Mouse (Mus musculus) large intestine, adult 2 months (tissue): Measurements from ENCODE around the gene Pi16. TPM values are rescaled to one million over a fixed set of nuclear protein-coding genes. Genes with fewer than 3 reads are reported as not detected.

ENCODE experiments used
- DNase-seq: peaks from one replicate; pipeline ENCODE4 v3.0.0-alpha.2; 2012; ENCODE audit warnings: low read depth, low spot score
- WGBS: fragments of 180-500 bp; shearing (Covaris S2); methylation state at CpG from one replicate; pipeline ENCODE4 v1.1.7; 2018; 5-methylcytosine and 5-hydroxymethylcytosine counted together
- polyA plus RNA-seq: library from polyadenylated mRNA; depleted of rRNA; stranded (reverse); fragments of >200 nt; gene quantifications from 2 replicates; pipeline ENCODE4 v1.2.3, GENCODE M21; 2012

Pi16 gene
- polyA plus RNA-seq, 1 experiment = 1.5 TPM

DNA sequence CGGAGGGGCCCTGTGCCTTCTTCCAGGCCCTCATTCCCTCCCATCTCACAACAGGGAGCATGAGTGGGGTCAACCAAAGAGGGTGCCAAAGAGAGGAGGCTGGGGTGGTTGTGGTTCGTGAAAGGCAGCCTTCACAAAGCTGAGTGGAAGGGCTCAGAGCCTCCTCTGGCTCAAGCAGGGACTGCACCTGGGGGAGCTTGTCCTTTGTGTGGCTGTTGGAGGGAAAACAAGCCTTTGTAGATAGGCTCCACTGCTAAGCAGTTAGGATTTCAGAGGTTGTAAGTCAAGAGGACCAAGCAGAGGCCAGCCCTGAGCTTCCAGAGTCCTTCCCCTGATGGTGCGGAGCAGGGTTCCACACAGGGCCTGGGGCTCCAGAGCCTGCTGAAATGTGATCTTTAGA lies 14.4 kb upstream of the Pi16 start:
- DNase-seq = no peak
- WGBS = 83% methylated on average over 3 of the region's 3 CpGs

- 59% methylated on average over 3 of the region's 3 CpGs for WGBS
- no peak for DNase-seq
Observed at GRCm38 (mm10) chr17:29303856-29304255, 13.6 kb upstream of the Pi16 start.

GRCm38 (mm10) chr17:29304376-29305057 lies 13.0 kb upstream of the Pi16 start:
- no peak for DNase-seq
- 31% methylated on average over 13 of the region's 13 CpGs for WGBS

DNA sequence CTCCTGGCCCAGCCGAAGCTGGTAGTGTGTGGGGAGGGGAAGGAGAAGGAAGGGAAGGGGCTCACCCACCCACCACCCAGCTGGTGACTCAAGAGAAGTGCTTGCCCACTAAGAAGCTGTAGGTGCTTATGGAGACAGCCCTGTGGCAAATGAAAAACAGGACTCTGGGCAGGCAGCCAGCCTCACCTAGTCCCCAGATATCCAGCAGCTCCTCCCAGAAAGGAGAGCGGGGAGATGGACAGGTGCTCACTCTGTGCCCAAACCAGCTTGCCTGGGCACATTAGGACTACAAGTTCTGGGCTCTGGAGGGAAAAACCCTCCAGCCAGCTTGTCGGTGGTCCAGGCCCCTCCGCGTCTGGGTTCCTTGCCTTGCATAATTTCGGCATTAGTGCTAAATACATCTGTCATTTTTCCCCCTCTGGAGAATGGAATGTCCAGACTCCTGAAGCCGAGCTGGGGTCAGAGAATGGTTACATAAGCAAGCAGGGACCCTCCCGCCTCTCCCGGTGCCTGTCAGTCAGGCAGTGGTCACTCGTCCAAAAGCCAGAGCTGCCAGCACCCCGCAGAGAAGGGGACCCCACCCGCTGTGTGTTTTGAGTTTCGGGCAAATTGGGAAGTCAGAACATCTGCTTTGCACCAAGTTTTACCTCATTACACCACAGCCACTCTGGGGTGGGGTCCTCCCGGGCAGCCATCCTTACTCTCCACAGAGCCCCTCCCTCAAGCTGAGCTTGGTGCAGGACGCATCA lies 12.2 kb upstream of the Pi16 start:
- no peak for DNase-seq
- WGBS = 30% methylated on average over 15 of the region's 15 CpGs

DNA sequence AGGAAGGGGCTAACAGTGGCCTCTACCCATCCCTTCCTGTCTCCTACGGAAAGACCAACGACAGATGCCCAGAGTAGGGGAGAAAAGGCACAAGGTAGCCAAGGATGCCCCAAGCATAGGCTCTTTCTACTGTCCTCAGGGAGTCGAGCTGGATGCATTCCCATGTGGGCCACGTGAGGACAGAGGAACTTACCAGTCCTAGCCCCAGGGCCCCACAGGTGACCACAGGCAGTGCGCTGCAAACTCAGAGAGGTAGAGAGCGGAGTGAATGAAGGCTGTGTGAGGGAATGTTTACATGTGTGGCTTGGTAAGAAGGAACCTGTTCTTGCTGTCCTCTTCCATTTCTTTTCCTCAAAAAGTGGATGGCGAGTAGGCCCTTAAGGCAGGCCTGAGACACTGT lies 11.6 kb upstream of the Pi16 start:
- no peak for DNase-seq
- 67% methylated on average over 7 of the region's 7 CpGs for WGBS

DNA sequence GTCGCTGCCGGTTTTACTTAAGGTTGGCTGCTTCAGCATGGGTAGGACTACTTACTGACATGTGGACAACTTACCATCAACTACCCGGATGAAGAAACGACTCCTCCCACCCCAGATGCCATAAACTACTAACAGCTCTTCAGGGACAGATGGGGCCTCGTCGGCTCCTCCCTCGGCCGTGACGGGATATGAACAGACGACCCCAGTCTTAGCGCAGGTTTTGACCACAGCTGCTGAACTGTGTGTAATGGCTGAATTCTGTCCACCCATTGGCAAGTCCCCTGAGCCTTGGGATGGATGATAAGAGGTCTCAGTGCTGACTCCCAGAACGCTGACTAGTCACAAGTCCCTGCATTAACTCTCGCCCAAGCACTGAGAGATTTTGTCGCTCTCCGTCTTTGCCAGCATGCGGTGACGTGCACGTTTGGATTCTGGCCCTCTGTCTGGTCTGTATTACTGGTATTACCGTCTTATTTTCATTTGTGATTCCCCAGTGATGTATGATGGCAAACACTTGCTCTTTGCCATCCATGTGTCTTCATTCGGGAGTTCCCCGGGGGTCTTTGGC lies 7.3 kb upstream of the Pi16 start:
- DNase-seq = no peak
- WGBS = 69% methylated on average over 21 of the region's 21 CpGs

DNA sequence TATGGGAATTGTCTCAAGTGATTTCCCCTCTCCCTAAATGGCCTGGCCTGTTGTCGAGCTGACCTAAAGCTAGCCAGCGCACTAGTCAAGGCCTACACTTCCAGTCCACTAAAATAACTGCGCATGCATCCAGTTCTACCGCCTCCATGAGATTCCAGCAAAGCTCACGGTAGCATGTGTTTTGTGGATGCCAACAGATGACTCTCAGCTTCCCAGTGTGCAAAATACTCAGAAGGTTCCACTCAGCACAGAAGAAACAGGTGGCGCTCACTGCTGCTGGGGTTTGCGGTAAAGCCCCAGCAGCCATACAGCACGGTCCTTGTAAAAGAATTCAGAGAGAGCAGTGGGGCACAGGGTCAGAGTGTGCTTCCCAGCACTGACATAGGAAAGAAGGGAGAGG lies 5.9 kb upstream of the Pi16 start:
- 91% methylated on average over 8 of the region's 8 CpGs for WGBS
- DNase-seq = no peak

DNA sequence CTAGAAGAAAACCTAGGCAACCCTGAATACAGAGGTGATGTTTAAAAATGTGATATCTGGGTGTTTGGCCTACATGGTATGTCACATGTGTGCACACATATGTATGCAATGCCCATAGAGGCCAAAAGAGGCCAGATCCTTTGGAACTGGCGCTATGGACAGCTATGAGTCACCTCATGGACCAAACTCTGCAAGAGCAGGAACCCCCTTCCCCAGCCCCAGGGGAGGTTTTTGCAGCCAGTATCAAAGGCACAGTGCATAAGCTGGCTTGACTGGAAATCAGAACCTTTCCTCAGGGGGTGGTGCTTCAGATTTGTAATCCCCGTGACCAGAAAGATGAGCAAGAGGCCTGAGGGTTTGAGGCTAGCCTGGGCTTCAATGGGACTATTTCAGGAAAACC lies 5.4 kb upstream of the Pi16 start:
- WGBS = 96% methylated on average over 2 of the region's 2 CpGs
- DNase-seq = no peak

- no peak for DNase-seq
Observed at GRCm38 (mm10) chr17:29313300-29313699, 4.2 kb upstream of the Pi16 start.

- DNase-seq = no peak
Observed at GRCm38 (mm10) chr17:29315672-29316465, 1.6 kb upstream of the Pi16 start.

GRCm38 (mm10) chr17:29316891-29317290 lies 589 bp upstream of the Pi16 start:
- DNase-seq = no peak
- WGBS = 84% methylated on average over 3 of the region's 3 CpGs

More at GRCm38 (mm10) chr17:29315672-29316465, 1.6 kb upstream of the Pi16 start:
- 63% methylated on average over 9 of the region's 9 CpGs for WGBS

DNA sequence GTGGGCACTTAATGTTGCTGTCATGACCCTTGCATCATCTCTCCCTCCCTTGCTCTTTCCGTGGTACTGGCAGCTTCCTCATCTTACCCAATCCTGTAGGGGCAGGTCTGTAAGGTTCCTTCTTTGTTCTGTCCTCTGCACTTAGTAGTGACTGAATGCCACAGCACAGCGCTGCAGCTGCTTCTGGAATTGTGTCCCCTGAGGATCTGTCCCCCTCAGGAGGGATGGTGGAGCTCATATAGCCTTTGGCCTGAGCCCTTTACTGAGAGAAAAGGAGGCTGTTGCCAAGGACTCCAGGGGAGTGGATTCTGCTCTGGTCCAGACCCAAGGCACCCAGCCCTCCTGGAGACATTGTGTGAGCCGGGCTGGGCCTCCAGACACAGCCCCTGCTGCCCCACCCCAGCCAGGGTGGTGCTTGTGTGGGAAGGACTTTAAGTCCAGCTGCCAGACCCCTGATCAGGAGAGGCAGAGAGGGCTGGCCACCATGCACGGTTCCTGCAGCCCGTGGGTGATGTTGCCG lies 1.3 kb downstream of the Pi16 start:
- DNase-seq = no peak
- 51% methylated on average over 6 of the region's 6 CpGs for WGBS

GRCm38 (mm10) chr17:29319476-29319875 lies 2.0 kb downstream of the Pi16 start:
- WGBS = 90% methylated on average over 7 of the region's 7 CpGs
- no peak for DNase-seq

DNA sequence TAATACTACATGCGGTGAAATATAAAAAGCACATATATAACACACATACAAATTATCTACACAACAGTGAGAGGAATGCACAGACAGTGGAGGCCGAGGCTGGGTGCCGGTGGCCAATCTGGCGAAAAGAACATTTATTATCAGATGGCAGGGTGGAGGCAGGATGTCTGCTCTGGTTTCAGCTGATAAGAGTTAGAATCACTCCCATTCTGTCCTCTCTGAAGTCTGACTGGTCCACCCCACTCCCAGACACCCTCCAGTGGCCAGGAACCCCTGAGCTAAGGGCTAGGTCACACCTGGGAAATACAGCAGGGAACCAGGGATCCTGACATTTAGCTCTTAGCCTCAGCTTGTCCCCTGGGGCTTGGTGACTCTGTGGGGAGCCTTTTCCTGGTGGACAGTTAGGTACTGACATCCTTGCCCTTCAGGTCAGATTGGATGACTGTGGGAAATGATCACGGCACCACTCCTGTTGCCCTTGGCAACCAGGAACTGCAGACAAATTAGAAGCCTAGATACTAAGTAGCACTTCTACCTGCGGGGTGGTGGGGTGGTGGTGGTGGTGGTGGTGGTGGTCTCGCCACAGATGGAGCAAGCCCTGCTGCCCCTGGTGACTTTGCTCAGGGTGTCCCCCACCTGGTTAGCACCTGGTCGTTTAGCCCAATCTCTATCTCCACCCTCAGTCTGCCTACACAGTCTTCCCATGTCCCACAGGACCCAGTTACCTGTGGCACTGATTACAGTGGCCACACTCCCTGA lies 2.6 kb downstream of the Pi16 start:
- no peak for DNase-seq
- WGBS = 47% methylated on average over 8 of the region's 8 CpGs

DNA sequence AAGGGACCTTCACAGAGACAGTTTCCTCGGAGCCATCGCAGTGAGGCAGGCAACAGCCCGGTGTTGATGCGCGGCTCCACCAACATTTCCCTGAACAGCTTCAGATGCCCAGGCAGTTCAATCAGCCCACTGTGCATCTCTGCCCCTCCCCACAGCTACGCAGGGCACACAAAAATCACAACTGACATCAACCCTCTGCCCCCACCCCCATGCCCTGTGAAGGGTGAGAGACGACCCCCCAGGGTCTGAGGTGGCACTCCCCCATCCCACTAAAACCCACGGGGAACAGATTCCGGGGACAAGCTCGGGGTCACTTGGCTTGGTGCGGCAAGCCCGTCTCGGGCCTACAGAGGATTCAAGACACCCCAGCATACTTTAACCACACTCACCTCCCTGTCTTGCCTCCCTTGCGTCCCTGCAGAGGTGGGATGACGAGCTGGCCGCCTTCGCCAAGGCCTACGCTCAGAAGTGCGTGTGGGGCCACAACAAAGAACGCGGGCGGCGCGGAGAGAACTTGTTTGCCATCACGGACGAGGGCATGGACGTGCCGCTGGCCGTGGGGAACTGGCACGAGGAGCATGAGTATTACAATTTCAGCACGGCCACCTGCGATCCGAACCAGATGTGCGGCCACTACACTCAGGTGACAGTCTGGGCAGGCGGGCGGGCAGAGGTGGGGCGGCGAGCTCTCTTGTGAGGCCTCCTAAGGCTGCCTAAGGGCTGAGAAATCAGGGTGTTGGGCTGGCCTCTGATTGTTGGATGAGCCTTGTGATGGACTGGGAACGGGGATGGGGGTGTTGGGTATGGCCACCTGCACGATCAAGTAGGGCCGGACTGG lies 4.5 kb downstream of the Pi16 start:
- WGBS = 46% methylated on average over 41 of the region's 41 CpGs

GRCm38 (mm10) chr17:29322603-29322962 lies 5.1 kb downstream of the Pi16 start:
- WGBS = 25% methylated on average over 18 of the region's 18 CpGs
- peak; percentile 78 for DNase-seq

More for the DNA sequence above, 4.5 kb downstream of the Pi16 start:
- no peak for DNase-seq

GRCm38 (mm10) chr17:29323625-29324024 lies 6.1 kb downstream of the Pi16 start:
- DNase-seq = no peak
- whole genome bisulfite sequencing = 93% methylated on average over 3 of the region's 3 CpGs

DNA sequence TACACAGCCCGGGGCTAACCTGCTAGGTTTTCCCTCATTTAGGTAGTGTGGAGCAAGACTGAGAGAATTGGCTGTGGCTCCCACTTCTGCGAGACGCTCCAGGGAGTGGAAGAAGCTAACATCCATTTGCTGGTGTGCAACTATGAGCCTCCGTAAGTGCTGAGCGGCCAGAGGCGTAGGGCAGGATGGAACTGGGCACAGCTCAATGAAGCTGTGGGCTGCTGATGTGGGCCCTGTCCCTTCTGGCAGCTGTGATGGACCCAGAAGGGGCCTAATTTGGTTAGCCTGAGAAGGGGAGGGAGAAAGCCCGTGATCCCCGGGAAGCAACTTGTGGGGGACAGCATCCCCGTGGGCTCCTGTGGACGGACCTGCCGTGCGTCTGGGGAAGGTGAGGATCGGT lies 8.4 kb downstream of the Pi16 start:
- no peak for DNase-seq
- WGBS = 86% methylated on average over 13 of the region's 13 CpGs
